Mouse (Mus musculus) kidney, postnatal 4 days (tissue): Measurements from ENCODE around the gene D430042O09Rik.
"Not testable (repeated sequence)": the region's sequence is repeated elsewhere in the genome, so short reads cannot be mapped to it uniquely, and the experiment has no call there.

Experiments
- DNase-seq, 2 experiments: peaks; one replicate each; pipeline ENCODE4 v3.0.0; 2021; ENCODE audit warnings: mixed read lengths in 2 of 2

The D430042O09Rik gene

DNA sequence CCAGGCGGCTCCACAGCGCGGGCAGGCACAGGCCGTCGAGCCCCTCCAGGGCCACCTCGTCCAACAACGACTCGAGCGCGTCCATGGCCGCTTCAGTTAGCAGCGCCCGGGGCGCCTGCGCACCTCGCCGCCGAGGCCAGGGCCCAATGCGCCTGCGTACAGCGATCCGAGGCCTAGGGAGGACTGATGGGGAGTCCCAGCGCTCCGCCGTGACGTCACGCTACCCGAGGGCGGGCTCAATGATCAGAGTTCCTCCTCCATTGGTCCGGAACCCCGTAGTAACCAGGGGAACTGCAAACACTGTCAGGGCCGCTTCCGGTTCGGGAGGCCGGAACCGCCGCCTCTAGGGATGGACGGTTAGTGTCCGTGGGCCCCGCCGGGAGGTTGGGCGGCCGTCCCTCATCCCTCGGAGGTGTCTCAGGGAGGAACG is at the start of gene D430042O09Rik, which contains the start of gene Gtf3c1:
TSS of gene D430042O09Rik (plus strand) at position 296 of the 430 bp plus-strand sequence.
TSS of gene Gtf3c1 (minus strand) at position 188 of the 430 bp plus-strand sequence.
- DNase-seq: peak; percentile 100

- DNase-seq: no peak
Measured at GRCm38 (mm10) chr7:125663654-125664053, 44.0 kb upstream of the D430042O09Rik start.

DNA sequence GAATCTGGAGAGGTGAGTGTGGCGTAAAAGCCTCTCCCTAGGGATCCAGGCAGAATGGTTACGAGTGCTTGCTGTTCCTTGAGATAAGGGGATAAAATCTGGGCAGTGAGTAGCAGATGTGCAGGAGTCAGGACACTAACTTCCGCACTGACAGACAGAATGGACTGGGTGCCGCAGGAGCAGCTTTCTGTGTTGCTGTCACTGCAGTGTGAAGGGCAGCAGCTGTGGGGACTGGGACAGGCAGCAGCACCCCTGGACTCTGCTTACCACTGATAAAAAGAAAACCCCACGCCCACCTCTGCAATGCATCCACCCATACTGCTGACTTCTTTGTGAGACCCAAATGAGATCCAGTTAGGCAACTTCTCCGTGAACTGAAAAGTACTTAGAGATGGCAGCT is 36.8 kb upstream of the D430042O09Rik start:
- no peak for DNase-seq

- no peak for DNase-seq
Measured at GRCm38 (mm10) chr7:125671396-125671795, 36.3 kb upstream of the D430042O09Rik start.

GRCm38 (mm10) chr7:125674916-125675315 is 32.8 kb upstream of the D430042O09Rik start:
- DNase-seq: peak; percentile 64 to 66

- peak; percentile 44 to 63 for DNase-seq
Measured at GRCm38 (mm10) chr7:125678756-125679155, 28.9 kb upstream of the D430042O09Rik start.

GRCm38 (mm10) chr7:125679936-125680335 is 27.8 kb upstream of the D430042O09Rik start:
- DNase-seq: no peak

GRCm38 (mm10) chr7:125690516-125690915 is 17.2 kb upstream of the D430042O09Rik start:
- DNase-seq: no peak

- no peak for DNase-seq
Measured at GRCm38 (mm10) chr7:125694056-125694455, 13.6 kb upstream of the D430042O09Rik start.

GRCm38 (mm10) chr7:125702791-125703190 is 4.9 kb upstream of the D430042O09Rik start:
- DNase-seq: no peak

DNA sequence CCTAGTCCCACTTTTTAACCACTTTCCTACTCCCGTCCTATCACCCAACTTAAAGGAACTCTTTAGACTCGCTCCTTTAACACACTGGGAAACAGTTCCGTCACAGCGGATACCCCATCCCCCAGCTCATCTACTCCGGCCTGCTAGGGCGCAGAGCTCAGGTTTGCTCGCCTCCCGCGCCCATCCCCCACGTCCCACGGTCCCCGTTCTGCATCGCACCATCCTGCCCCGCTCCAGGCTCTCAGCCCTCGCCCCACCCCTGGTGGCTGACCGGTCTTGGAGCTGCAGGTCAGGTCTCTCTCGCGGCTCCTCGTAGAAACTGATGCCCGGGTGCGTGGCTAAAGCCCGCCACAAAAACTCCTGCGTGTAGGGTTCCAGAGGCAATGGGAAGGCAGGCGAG is 502 bp upstream of the D430042O09Rik start:
- DNase-seq: peak; percentile 84 to 90

GRCm38 (mm10) chr7:125708100-125708499 is 412 bp downstream of the D430042O09Rik start:
- DNase-seq: no peak

GRCm38 (mm10) chr7:125713542-125714055 is 5.9 kb downstream of the D430042O09Rik start:
- not testable (repeated sequence) for DNase-seq

DNA sequence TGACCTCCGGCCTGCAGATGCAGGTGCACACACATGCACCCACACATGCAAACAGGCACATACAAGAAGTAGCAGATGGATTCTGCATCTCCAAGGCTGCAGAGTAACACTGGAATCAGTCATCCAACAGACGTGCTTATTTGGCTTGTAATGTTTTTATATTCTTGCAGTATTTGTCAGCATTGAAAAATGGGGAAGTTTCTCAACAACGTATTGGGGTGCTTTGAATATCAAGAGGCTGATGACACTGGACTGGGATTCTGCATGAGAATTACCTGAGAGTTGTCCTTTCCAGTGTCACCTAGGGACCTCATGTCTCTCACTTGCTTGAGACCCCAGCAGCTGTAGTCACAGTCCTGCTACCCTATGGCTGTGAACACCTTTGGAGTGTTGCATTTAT is 7.1 kb downstream of the D430042O09Rik start:
- no peak for DNase-seq

DNA sequence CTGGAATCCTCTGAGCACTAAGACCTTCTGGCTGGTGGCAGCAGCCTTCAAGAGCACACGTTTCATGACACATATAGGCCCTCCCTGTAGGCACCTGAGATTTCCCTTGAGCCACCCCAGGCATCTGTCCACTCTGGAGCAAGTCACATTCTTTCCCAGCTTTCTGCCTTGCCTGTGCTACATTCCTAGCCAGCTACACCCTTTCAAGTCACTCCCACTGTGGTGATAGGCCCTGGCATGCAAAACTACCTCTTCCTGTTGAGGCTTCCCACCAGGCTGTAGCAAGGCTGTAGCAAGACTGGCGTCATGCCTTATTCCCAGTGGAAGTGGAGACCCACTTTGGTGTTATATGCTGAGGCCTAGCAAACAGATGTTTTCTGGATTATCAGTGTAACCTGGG is 9.0 kb downstream of the D430042O09Rik start:
- peak; percentile 11 to 19 for DNase-seq

DNA sequence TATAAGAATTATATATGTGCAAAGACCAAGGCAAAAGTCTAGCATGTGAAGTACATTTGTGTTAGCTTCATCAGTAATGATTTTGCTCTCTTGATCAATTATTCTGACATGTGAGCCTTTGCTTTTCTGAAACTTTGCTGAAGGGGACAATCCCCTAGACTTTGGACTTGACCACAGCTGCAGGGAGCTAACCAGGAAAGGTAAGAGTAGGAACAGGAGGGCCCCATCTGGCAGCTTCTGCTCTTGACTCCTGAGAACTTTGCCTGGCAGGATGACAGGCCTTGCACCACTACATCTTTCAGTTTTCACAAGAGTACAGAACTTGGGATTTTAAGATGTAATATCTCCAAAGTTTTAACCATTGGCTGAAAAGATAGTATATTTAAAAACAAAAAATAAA is 9.9 kb downstream of the D430042O09Rik start:
- DNase-seq: no peak

DNA sequence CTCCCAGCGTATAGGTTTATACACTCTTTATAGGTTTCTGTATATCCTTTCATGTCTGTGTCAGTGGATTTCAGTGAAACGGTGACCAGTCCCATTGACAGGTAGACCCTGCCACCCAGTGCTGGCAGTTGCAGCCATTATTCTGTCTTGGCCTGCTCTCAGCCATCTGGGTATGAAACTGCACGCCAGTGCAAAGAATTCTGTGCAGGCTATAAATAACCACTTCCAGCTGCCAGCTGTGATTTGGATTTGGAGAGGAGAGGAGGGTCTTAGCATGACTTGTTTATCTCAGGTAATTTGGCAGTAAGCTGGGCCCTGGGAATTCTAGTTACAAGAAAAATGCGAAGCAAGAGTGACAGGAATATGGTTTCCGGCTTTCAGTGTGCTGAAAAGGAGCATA is 12.7 kb downstream of the D430042O09Rik start:
- DNase-seq: no peak

GRCm38 (mm10) chr7:125721033-125721432 is 13.3 kb downstream of the D430042O09Rik start:
- DNase-seq: no peak

DNA sequence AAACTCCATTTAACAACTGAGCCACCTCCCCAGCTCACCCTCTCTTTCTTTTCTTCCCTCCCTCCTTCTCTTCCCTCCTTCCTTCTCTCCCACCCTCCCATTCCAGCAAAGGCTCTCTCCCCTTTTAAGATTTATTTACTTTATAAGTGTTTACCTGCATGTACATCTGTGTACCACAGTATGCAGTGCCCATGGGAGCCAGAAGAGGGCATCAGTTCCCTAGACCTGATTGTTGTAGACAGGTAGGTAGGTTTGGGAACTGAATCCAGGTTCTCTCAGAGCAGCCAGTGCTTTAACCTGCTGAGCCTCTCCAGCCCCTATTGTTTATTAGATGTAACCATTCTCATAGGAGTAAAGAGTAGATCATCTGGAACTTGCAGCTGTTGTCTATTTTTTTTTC is 14.4 kb downstream of the D430042O09Rik start:
- DNase-seq: peak; percentile 28 to 39

- no peak for DNase-seq
Measured at GRCm38 (mm10) chr7:125723189-125723972, 15.7 kb downstream of the D430042O09Rik start.

GRCm38 (mm10) chr7:125731679-125732078 is 24.0 kb downstream of the D430042O09Rik start:
- DNase-seq: no peak

- DNase-seq: no peak
Measured at GRCm38 (mm10) chr7:125733791-125734190, 26.1 kb downstream of the D430042O09Rik start.

DNA sequence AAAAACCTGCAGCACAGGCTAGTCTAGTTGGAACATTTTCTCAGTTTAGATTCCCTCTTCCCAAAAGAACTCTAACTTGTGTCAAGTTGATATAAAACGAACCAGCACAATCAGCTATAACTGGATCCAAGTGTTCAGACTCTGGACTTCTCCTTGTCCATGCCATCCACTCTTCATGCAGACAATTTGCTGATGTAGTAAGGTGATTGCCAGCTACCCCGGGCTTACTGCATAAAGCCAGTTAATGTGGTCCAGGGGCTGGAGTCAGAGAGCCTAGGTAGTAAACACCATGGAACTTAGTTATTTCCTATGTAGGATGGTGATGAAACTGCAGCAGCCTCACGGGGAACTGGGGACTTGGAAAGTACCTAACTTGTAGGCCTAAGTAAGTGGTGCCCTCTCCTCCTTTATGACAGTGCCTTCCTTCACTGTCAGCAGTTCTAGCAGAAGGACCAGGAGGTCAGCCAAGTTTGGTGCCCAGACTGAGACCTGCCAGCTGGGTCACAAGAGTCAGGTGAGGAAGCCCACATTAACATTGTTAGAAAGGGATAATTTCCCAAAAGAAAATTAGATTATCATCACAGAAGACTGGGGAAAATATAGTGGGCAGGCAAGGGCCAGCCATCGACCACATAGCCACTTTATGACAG is 28.8 kb downstream of the D430042O09Rik start:
- no peak for DNase-seq

DNA sequence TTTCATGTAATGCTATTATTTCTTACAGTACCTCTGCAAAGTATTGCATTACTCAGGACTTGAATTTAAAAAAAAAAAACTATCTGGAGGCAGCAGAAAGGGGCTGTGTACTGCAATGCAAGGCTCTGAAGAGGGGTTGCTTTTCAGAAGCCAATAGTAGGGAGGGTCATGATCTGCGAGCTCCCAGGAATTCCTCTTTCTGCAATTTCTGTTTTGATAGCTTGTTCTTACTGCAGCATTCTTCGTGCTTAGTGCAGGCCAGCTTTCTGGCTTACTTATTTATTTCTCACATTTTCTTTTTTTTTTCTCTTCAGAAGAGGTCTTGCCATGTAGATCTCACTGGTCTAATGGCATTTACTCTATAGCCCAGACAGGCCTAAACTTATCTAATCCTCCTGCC is 32.8 kb downstream of the D430042O09Rik start:
- no peak for DNase-seq
